Mouse (Mus musculus) liver, adult 2 months (tissue): ENCODE data around the gene Il18r1.

ENCODE experiments used
- CTCF ChIP-seq: fragments of 200-500 bp; IDR thresholded peaks from 2 replicates; pipeline ENCODE4 v1.5.1; 2011; ENCODE audit warnings: low read depth, low read length, control low read depth
- POLR2A ChIP-seq: fragments of 200-500 bp; IDR thresholded peaks from 2 replicates; pipeline ENCODE4 v1.6.1; 2011; ENCODE audit warnings: low read length, control low read depth; ENCODE audit not compliant: insufficient read depth; ENCODE audit errors: extremely low read depth

GRCm38 (mm10) chr1:40479505-40479923, 14.2 kb downstream of the Il18r1 start:
- TF ChIP-seq CTCF: no peak
- TF ChIP-seq POLR2A: no peak
